10 mouse cellular contexts compared by ENCODE assay signal in the genomic region with DNA sequence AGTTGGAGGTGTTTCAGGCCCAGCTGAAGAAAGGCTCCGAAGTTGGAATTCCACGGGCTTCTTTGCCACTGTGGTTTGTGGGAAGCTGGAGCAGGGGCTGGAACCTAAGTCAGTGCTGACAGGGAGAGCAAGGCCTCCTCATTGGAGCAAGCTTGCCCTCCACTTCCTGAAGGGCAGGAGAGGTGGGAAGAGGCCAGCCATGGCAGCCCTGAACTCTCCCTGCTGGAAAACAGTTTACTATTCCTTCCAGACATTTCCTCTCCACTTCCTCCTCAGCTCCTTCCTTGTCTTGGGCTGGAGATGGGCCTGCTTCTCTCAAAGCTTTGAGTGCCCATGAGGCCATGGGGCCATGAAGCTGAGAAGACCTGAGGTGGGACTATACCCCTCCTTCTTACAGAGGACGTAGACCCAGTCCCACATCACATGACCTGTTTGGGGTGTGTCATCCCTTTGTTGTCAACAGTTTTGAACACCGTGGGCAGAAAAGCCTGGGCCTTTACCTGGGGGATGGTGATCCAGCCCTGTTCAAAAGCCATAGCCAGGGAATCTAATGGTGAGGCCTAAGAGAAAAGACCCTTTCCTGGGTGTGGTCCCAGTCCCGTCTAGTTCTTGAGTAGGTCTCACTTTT. TPM values are rescaled to one million over a fixed set of nuclear protein-coding genes. Genes with fewer than 3 reads are reported as not detected.
DNase-seq lines count a peak whose midpoint lies in the region; ATAC-seq and TF ChIP-seq lines count a peak whose summit lies in the region.
"Had no signal": no experiment of that assay in that cellular context is flagged by ENCODE, and none has a peak within 500 bp of the region (broad histone marks: within the 10 kb centered on the region; RNA-seq: fewer than 3 reads in every experiment).

No protein-coding gene starts in this region.

- 38% methylated on average over 5 of the region's 5 CpGs for WGBS in heart, embryonic 13.5 days
- 69% methylated on average over 5 of the region's 5 CpGs for WGBS in neural tube, embryonic 13.5 days
- WGBS in intestine, postnatal 0 days = 32% methylated on average over 5 of the region's 5 CpGs

- intact Hi-C loops in heart, postnatal 10 days (cut with DNase I) = no loop called here

- ATAC-seq in heart, embryonic 13.5 days (ENCODE audit: extremely low read depth, insufficient number of reproducible peaks, low FRiP score, low TSS enrichment) = no peak
- no peak for ATAC-seq in neural tube, embryonic 13.5 days (ENCODE audit: low read depth)
- ATAC-seq in intestine, postnatal 0 days = no peak
- ATAC-seq in erythroblast, adult 5-6 weeks (replicated peaks; ENCODE audit: low FRiP score, poor library complexity, severe bottlenecking) = no peak

- peak overlapping the region; percentile 100 for H3K27ac ChIP-seq in heart, embryonic 13.5 days (replicated peaks)
- peak overlapping the region; percentile 5; the same call in 1 of the 2 replicates for H3K27ac ChIP-seq in neural tube, embryonic 13.5 days (replicated peaks)
- H3K27ac ChIP-seq in intestine, postnatal 0 days (ENCODE audit: low read depth, low read length) = peak overlapping the region; percentile 75
- H3K27ac ChIP-seq: midbrain, embryonic 12.5 days had no signal

- TF ChIP-seq CTCF in intestine, postnatal 0 days (IDR thresholded peaks at IDR 0.05; ENCODE audit: low read depth) = no peak

- DNase-seq in heart, postnatal 10 days = no peak
- DNase-seq in neural tube, embryonic 10.5 days (ENCODE audit: extremely low spot score, low spot score) = no peak
- no peak for DNase-seq in layer of hippocampus, adult 9-11 months
- DNase-seq in layer of hippocampus, postnatal 36 days = no peak
- DNase-seq: spleen, adult 18-20 months had no signal

- H3K4me2 ChIP-seq in heart, embryonic 13.5 days = peak overlapping the region; percentile 99
- no peak overlapping the region for H3K4me2 ChIP-seq in neural tube, embryonic 13.5 days
- H3K4me2 ChIP-seq in intestine, postnatal 0 days (replicated peaks; ENCODE audit: low read depth) = 0 out of 2 replicates have a peak overlapping the region, but pooled peaks have one; percentile 3

- H3K9ac ChIP-seq in heart, embryonic 13.5 days = peak overlapping the region; percentile 87
- H3K9ac ChIP-seq in neural tube, embryonic 13.5 days = 0 out of 2 replicates have a peak overlapping the region, but pooled peaks have one; percentile 26
- peak overlapping the region; percentile 22 for H3K9ac ChIP-seq in intestine, postnatal 0 days (ENCODE audit: low read depth, low read length)

- H3K27me3 ChIP-seq in heart, embryonic 13.5 days (replicated peaks) = no peaks in the 10 kb centered on the region
- H3K27me3 ChIP-seq in neural tube, embryonic 13.5 days = no peaks in the 10 kb centered on the region
- no peaks in the 10 kb centered on the region for H3K27me3 ChIP-seq in intestine, postnatal 0 days (replicated peaks; ENCODE audit: control insufficient read depth, insufficient read depth, low read length)

- H3K4me3 ChIP-seq in heart, embryonic 13.5 days = no peak overlapping the region
- H3K4me3 ChIP-seq in neural tube, embryonic 13.5 days = no peak overlapping the region
- H3K4me3 ChIP-seq in intestine, postnatal 0 days (ENCODE audit: low read depth, low read length) = no peak overlapping the region
- H3K4me3 ChIP-seq: midbrain, embryonic 12.5 days had no signal

- H3K36me3 ChIP-seq in heart, embryonic 13.5 days = peaks cover 12% of the 10 kb centered on the region
- no peaks in the 10 kb centered on the region for H3K36me3 ChIP-seq in neural tube, embryonic 13.5 days
- peaks cover 7% of the 10 kb centered on the region; the same call in 1 of the 2 replicates for H3K36me3 ChIP-seq in intestine, postnatal 0 days (ENCODE audit: control insufficient read depth, insufficient read depth)

- H3K4me1 ChIP-seq in heart, embryonic 13.5 days = peaks cover 66% of the 10 kb centered on the region
- peaks cover 66% of the 10 kb centered on the region for H3K4me1 ChIP-seq in neural tube, embryonic 13.5 days (replicated peaks)
- peaks cover 9% of the 10 kb centered on the region for H3K4me1 ChIP-seq in intestine, postnatal 0 days (replicated peaks; ENCODE audit: control insufficient read depth, insufficient read depth, low read length)

- H3K9me3 ChIP-seq in heart, embryonic 13.5 days = no peaks in the 10 kb centered on the region
- no peaks in the 10 kb centered on the region for H3K9me3 ChIP-seq in neural tube, embryonic 13.5 days
- H3K9me3 ChIP-seq in intestine, postnatal 0 days (ENCODE audit: control insufficient read depth) = no peaks in the 10 kb centered on the region
- H3K9me3 ChIP-seq: midbrain, embryonic 12.5 days had no signal

RNA-seq across cellular contexts. Expression of gene Mnt, which starts 4.0 kb away (rescaled TPM):
- 3.3 and 3.5 TPM in 2 replicates for polyA plus RNA-seq in heart, embryonic 13.5 days (2015; fragmentation: Nextera tagmentation; extraction: Ambion mirVana)
- total RNA-seq in heart, postnatal 10 days (2021) = 10 to 100 TPM; 12.1 to 14.6 TPM
- polyA plus RNA-seq in neural tube, embryonic 13.5 days (2015; fragmentation: Nextera tagmentation; extraction: Ambion mirVana) = 8.4 and 8.9 TPM in 2 replicates
- 5.3 and 5.8 TPM in 2 replicates for polyA plus RNA-seq in intestine, postnatal 0 days (2015; fragmentation: Nextera tagmentation; extraction: Ambion mirVana)
- 1.3 and 2.1 TPM in 2 replicates for total RNA-seq in erythroblast, adult 5-6 weeks (2015; ENCODE audit: low replicate concordance)
- total RNA-seq in erythroblast, adult 5-6 weeks (2017; ENCODE audit: low replicate concordance) = 0.68 and 2.1 TPM in 2 replicates
- 10 to 100 TPM; 28.3 to 30.5 TPM for total RNA-seq in layer of hippocampus, postnatal 36 days (2021)

Comparison
In these comparisons a context has a peak if more than half of its experiments do, and no peak if none do; other contexts are left out.
1. H3K27ac ChIP-seq: peak in every context shown above with its lines; median percentile 100 in heart, embryonic 13.5 days; 75 in intestine, postnatal 0 days; 5 in neural tube, embryonic 13.5 days.
2. H3K9ac ChIP-seq: peak in every context shown above with its lines; median percentile 87 in heart, embryonic 13.5 days; 26 in neural tube, embryonic 13.5 days; 22 in intestine, postnatal 0 days.
3. RNA of gene Mnt, which starts 4.0 kb away (total RNA-seq): 28.3 to 30.5 TPM in layer of hippocampus, postnatal 36 days and 12.1 to 14.6 TPM in heart, postnatal 10 days; 0.68 to 2.1 TPM in erythroblast, adult 5-6 weeks; every median in the first group is over 4 times any median in the second.